Mouse (Mus musculus) intestine, postnatal 0 days (tissue): ENCODE measurements around the gene Atp1a2. TPM values are rescaled to one million over a fixed set of nuclear protein-coding genes. Genes with fewer than 3 reads are reported as not detected.

Source experiments
- ATAC-seq: fragments of 200-750 bp; cut with Nextera tagmentation; 2 replicates; pipeline ENCODE4 v1.8.0; 2017; ENCODE audit warnings: mild to moderate bottlenecking, moderate TSS enrichment, moderate library complexity
- H3K27ac ChIP-seq: fragments of 300-500 bp; sonication (generic); 2 replicates; pipeline ENCODE4 v1.5.1; 2014; ENCODE audit warnings: mild to moderate bottlenecking, low read depth, low read length, moderate library complexity
- H3K27me3 ChIP-seq: fragments of 300-500 bp; sonication (generic); replicated peaks from 2 replicates; pipeline ENCODE4 v1.6.1; 2014; ENCODE audit warnings: low read length, mixed read lengths; ENCODE audit not compliant: control insufficient read depth, insufficient read depth
- H3K36me3 ChIP-seq: fragments of 300-500 bp; sonication (generic); 2 replicates; pipeline ENCODE4 v1.6.1; 2014; ENCODE audit warnings: mild to moderate bottlenecking, moderate library complexity; ENCODE audit not compliant: control insufficient read depth, insufficient read depth
- H3K4me1 ChIP-seq: fragments of 300-500 bp; sonication (generic); replicated peaks from 2 replicates; pipeline ENCODE4 v1.6.1; 2014; ENCODE audit warnings: antibody characterized with exemption, low read length, mixed read lengths; ENCODE audit not compliant: control insufficient read depth, insufficient read depth
- H3K4me2 ChIP-seq: fragments of 300-500 bp; sonication (generic); replicated peaks from 2 replicates; pipeline ENCODE4 v1.6.1; 2014; ENCODE audit warnings: low read depth, mild to moderate bottlenecking, moderate library complexity
- H3K4me3 ChIP-seq: fragments of 300-500 bp; sonication (generic); 2 replicates; pipeline ENCODE4 v1.5.1; 2014; ENCODE audit warnings: low read depth, low read length
- H3K9ac ChIP-seq: fragments of 300-500 bp; sonication (generic); 2 replicates; pipeline ENCODE4 v1.6.1; 2014; ENCODE audit warnings: mild to moderate bottlenecking, low read depth, low read length
- H3K9me3 ChIP-seq: fragments of 300-500 bp; sonication (generic); 2 replicates; pipeline ENCODE4 v1.6.1; 2016; ENCODE audit warnings: mixed run types; ENCODE audit not compliant: control insufficient read depth
- CTCF ChIP-seq: sonication (generic); IDR thresholded peaks from 2 replicates; pipeline ENCODE4 v1.5.1; 2016; ENCODE audit warnings: low read depth, mild to moderate bottlenecking, control low read depth, antibody characterized with exemption, moderate library complexity
- WGBS: fragments of 180-500 bp; shearing (Covaris S2); extraction: QIAGEN DNeasy Blood & Tissue Kit; methylation state at CpG from one replicate; pipeline ENCODE4 v1.1.7; 2014; 5-methylcytosine and 5-hydroxymethylcytosine counted together
- polyA plus RNA-seq: library from polyadenylated mRNA; unstranded; fragments of >200 nt; fragmentation: Nextera tagmentation; extraction: Ambion mirVana; gene quantifications from 2 replicates; pipeline ENCODE4 v1.2.1, GENCODE M21; 2015

Gene Atp1a2
- polyA plus RNA-seq, 1 experiment from 2014 or later: 1.9 TPM

DNA sequence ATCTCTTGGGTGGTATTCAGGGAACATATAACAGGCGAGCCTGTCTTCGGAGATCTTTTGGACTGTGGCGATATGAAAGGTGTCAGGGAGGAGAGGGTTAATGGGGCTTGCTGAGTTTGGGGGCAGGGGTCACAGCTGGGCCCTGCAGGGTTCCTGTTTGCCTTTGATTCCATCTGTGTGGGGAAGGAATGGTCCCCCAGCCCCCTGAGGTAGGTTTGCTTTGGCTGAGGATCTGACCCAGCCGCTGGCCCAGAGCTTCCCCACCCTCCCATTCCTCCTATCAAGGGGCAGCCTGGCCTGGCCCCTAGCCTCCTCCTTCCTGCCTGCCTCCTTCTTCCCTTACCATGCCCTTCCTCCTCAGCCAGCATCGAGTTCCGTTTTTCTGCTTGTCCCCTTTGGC lies 5.0 kb upstream of the Atp1a2 start:
- no peaks in the 10 kb centered on the region for H3K4me1 ChIP-seq
- no peak for ATAC-seq
- no peak overlapping the region for H3K4me3 ChIP-seq
- no peak for TF ChIP-seq CTCF
- no peaks in the 10 kb centered on the region for H3K36me3 ChIP-seq
- no peak overlapping the region for H3K9ac ChIP-seq
- peaks cover 6% of the 10 kb centered on the region; the same call in 1 of the 2 replicates for H3K27me3 ChIP-seq
- H3K9me3 ChIP-seq: no peaks in the 10 kb centered on the region
- no peak overlapping the region for H3K4me2 ChIP-seq
- 49% methylated on average over 6 of the region's 6 CpGs for WGBS
- no peak overlapping the region for H3K27ac ChIP-seq

DNA sequence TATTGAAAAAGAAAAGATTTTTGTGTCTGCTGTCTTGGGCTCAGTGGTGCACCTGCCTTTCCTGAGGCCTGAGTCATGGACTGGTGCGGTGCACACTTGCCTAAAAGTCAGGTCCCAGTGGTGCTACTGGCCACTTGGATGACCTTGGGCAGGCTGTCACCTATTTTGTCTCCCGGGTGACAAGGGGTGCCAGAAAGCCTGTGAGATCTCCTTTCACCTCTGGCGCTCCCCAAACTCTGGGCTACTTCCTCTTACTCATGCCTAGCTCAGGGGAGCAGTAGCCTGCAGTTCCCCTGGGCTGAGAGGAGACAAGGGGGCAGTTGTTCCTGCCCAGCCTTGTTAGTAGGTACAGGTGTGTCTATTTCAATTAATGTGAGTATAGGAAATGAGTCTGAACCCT lies 4.4 kb upstream of the Atp1a2 start:
- Histone ChIP-seq H3K27ac (no peak overlapping the region), H3K4me2 (no peak overlapping the region), H3K4me3 (no peak overlapping the region), H3K9me3 (no peaks in the 10 kb centered on the region), H3K36me3 (no peaks in the 10 kb centered on the region), H3K27me3 (peaks cover 10% of the 10 kb centered on the region; the same call in 1 of the 2 replicates), H3K4me1 (no peaks in the 10 kb centered on the region), H3K9ac (no peak overlapping the region)
- no peak for TF ChIP-seq CTCF
- no peak for ATAC-seq
- WGBS: 69% methylated on average over 3 of the region's 3 CpGs

DNA sequence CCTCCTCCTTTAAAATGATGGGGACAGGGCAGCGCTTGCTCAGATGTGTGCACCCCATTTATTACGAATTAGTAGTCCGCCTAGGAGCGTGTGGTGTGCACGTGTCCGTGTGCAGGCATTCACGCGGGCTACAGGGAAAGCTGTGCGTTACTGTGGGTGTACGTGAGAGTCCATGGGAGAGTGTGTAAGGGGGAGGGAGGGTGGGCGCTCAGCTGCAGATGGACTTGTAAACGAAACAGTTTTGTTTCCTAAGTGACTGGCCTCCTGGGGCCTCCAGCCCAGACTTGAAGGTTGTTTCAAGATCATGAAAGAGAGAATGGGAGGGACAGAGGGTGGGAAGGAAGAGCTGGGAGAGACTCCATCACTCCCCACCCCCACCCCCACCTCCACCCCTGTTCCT lies 3.3 kb upstream of the Atp1a2 start:
- Histone ChIP-seq H3K9me3 (no peaks in the 10 kb centered on the region), H3K27me3 (peaks cover 10% of the 10 kb centered on the region; the same call in 1 of the 2 replicates), H3K4me1 (no peaks in the 10 kb centered on the region), H3K36me3 (no peaks in the 10 kb centered on the region), H3K27ac (no peak overlapping the region), H3K4me3 (no peak overlapping the region), H3K4me2 (no peak overlapping the region), H3K9ac (no peak overlapping the region)
- WGBS: 56% methylated on average over 12 of the region's 12 CpGs
- no peak for TF ChIP-seq CTCF
- no peak for ATAC-seq

DNA sequence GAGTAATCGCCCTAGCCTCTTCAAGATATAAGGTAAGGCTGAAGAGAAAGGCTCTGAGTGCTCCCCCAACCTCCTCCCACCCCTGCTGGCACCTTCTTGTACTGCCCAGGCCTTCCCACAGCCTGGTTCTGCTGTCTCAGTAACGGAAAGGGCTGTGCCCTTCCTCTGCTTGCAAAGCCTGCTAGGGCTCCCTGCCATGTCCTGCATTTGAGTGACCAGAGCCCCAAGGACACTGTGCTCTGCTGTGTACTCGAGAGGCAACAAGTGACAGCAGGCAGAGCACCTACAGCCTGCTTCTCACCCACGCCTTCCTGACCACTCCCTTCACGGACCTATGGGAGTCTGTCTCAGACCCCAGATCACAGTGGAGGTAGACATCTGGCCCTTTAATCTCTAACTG lies 2.4 kb upstream of the Atp1a2 start:
- no peak for TF ChIP-seq CTCF
- Histone ChIP-seq H3K9ac (no peak overlapping the region), H3K4me1 (no peaks in the 10 kb centered on the region), H3K9me3 (no peaks in the 10 kb centered on the region), H3K27me3 (peaks cover 10% of the 10 kb centered on the region; the same call in 1 of the 2 replicates), H3K4me2 (no peak overlapping the region), H3K4me3 (no peak overlapping the region), H3K27ac (no peak overlapping the region), H3K36me3 (no peaks in the 10 kb centered on the region)
- no peak for ATAC-seq
- 64% methylated on average over 5 of the region's 5 CpGs for WGBS

DNA sequence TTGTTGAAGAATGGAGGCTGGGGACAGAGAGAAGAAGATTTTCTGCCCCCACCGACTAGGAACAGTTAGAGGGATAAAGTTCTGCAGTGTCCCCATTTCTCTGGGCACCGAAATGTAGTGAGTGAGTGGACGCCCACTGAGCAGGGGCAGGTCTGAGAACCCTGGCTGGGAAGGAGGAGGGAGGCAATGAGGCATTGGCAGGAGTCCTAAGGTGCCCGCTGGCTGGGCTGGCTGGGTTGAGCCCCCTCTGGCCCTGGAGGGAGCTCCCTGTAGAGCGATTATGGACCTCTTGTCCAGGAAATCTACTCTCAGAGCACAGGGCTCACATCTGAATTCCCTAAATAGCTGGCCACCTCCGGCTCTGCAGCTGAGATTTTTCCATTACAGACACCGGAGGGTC lies 1.7 kb upstream of the Atp1a2 start:
- 78% methylated on average over 7 of the region's 7 CpGs for WGBS
- no peak overlapping the region for H3K4me2 ChIP-seq
- no peak overlapping the region for H3K9ac ChIP-seq
- H3K4me1 ChIP-seq: no peaks in the 10 kb centered on the region
- H3K9me3 ChIP-seq: no peaks in the 10 kb centered on the region
- no peak overlapping the region for H3K4me3 ChIP-seq
- no peaks in the 10 kb centered on the region for H3K36me3 ChIP-seq
- no peak overlapping the region for H3K27ac ChIP-seq
- TF ChIP-seq CTCF: no peak
- ATAC-seq: no peak
- peaks cover 10% of the 10 kb centered on the region; the same call in 1 of the 2 replicates for H3K27me3 ChIP-seq

DNA sequence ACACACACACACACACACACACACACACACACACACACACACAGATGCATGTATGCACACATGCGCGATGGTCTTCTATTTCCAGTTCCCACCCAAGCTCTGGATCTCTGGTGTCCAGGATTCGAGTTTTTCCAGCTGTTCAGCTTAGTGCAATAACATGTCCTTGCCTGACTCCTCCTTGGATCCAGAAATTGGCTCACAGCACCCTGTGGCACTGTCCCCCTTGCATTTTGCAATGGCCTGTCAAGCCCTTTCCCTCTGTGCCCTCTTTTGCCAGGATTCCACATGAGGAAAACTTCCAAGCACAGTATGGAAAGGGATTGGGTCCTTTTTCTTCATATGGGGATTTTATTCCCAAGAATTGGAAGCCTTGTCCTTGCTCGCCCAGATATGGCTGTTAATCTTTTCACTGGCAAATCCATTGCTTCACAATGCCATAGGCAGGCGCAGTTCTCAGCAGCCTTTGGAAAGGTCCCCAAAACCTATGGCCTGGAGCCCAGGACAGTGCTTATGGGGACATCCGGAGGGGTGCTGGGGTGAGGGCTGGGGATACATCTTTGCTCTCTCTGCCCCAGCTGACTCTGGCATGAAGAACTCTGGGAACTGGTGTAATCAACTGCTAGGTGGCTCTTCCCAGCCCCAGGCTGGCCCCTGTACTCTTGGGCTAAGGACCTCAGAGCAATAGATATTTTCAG lies 901 bp downstream of the Atp1a2 start:
- no peak overlapping the region for H3K27ac ChIP-seq
- 78% methylated on average over 6 of the region's 6 CpGs for WGBS
- 0 out of 2 replicates have a peak overlapping the region, but pooled peaks have one; percentile 31 for H3K9ac ChIP-seq
- ATAC-seq: no peak
- peak overlapping the region; percentile 9; the same call in 1 of the 2 replicates for H3K4me3 ChIP-seq
- no peak for TF ChIP-seq CTCF
- peaks cover 10% of the 10 kb centered on the region; the same call in 1 of the 2 replicates for H3K27me3 ChIP-seq
- no peaks in the 10 kb centered on the region for H3K9me3 ChIP-seq
- no peaks in the 10 kb centered on the region for H3K36me3 ChIP-seq
- H3K4me1 ChIP-seq: no peaks in the 10 kb centered on the region
- peak overlapping the region; percentile 48 for H3K4me2 ChIP-seq
